Mouse (Mus musculus) embryonic facial prominence, embryonic 12.5 days (tissue): ENCODE measurements around the gene Ccdc171. TPM values are rescaled to one million over a fixed set of nuclear protein-coding genes. Genes with fewer than 3 reads are reported as not detected.
A peak's percentile ranks its signal among the peaks of the same experiment; 100 is the strongest.

ENCODE experiments used
- ATAC-seq: fragments of 200-750 bp; cut with Nextera tagmentation; 2 replicates; pipeline ENCODE4 v1.8.0; 2017; ENCODE audit not compliant: insufficient number of reproducible peaks, insufficient read depth, low FRiP score, low TSS enrichment
- H3K27ac ChIP-seq: fragments of 300-500 bp; sonication (generic); 2 replicates; pipeline ENCODE4 v1.5.1; 2016; ENCODE audit warnings: mild to moderate bottlenecking
- H3K27me3 ChIP-seq: fragments of 300-500 bp; sonication (generic); 2 replicates; pipeline ENCODE4 v1.6.1; 2016; ENCODE audit warnings: mild to moderate bottlenecking, moderate library complexity
- H3K36me3 ChIP-seq: fragments of 300-500 bp; sonication (generic); 2 replicates; pipeline ENCODE4 v1.6.1; 2016; ENCODE audit warnings: mild to moderate bottlenecking
- H3K4me1 ChIP-seq: fragments of 300-500 bp; sonication (generic); 2 replicates; pipeline ENCODE4 v1.6.1; 2016
- H3K4me2 ChIP-seq: fragments of 300-500 bp; sonication (generic); replicated peaks from 2 replicates; pipeline ENCODE4 v1.6.1; 2016; ENCODE audit warnings: mild to moderate bottlenecking, moderate library complexity
- H3K4me3 ChIP-seq: fragments of 300-500 bp; sonication (generic); 2 replicates; pipeline ENCODE4 v1.5.1; 2016; ENCODE audit warnings: mild to moderate bottlenecking
- H3K9ac ChIP-seq: fragments of 300-500 bp; sonication (generic); 2 replicates; pipeline ENCODE4 v1.6.1; 2016; ENCODE audit warnings: mild to moderate bottlenecking, moderate library complexity
- H3K9me3 ChIP-seq: fragments of 300-500 bp; sonication (generic); 2 replicates; pipeline ENCODE4 v1.6.1; 2016; ENCODE audit warnings: mild to moderate bottlenecking, moderate library complexity
- WGBS: fragments of 180-500 bp; shearing (Covaris S2); methylation state at CpG from one replicate; pipeline ENCODE4 v1.1.7; 2016; 5-methylcytosine and 5-hydroxymethylcytosine counted together
- polyA plus RNA-seq: library from polyadenylated mRNA; unstranded; fragments of >200 nt; fragmentation: Nextera tagmentation; extraction: Ambion mirVana; gene quantifications from 2 replicates; pipeline ENCODE4 v1.2.1, GENCODE M21; 2016

Ccdc171 gene
- polyA plus RNA-seq, 1 experiment from 2014 or later = 8.1 TPM

DNA sequence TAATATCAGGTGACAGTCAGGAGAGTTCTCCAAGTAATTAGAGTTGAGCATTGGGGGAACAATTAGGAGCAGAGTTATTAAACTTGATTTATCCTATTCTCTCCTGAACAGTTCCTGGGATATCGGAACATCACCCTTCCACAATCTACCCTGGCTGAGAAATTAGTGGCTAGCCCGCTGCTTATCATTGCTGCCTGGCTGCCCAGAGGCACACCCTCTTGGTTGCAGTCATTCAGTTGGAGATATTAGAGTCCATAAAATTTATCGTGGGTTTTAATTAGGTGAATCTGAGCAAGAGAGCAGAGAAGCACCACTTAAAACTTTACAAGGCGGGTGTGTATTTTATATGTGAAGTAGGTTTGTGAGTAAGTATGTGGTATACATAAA, 214.5 kb downstream of the Ccdc171 start:
- Histone ChIP-seq H3K27ac (no peak overlapping the region), H3K9me3 (no peaks in the 10 kb centered on the region), H3K9ac (no peak overlapping the region), H3K4me2 (no peak overlapping the region), H3K4me3 (no peak overlapping the region), H3K36me3 (no peaks in the 10 kb centered on the region), H3K27me3 (no peaks in the 10 kb centered on the region), H3K4me1 (no peaks in the 10 kb centered on the region)
- WGBS = 75% methylated on average over 4 of the region's 4 CpGs
- no peak for ATAC-seq

DNA sequence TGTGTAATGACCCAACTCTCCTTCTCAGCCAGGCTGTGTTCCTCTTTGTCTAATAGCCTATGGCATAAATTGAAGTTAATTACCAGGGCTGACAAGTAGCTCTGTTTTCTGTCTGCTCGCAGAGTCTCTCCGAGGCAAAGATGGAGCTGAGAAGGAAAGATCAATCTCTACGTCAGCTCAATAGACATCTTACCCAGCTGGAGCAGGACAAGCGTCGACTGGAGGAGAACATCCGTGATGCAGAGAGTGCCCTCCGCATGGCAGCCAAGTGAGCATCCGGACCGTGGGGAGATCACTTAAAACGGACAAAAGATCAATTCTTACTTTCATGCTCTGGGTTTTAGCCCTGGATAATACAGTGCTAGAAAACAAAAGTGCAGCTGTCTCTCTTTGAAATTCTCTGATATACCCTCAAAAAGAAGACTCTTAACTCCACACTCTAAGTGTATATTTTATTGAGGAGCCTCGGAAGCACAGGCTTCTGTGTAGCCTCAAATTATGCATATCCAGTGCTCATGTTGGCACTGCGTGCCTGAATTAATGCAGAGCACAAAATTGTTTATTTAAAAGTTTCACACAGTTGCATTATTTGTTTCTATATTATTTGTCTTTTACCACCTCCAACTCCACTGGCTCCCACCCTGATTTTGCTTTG, 217.6 kb downstream of the Ccdc171 start:
- WGBS = 49% methylated on average over 12 of the region's 12 CpGs
- no peak overlapping the region for H3K9ac ChIP-seq

DNA sequence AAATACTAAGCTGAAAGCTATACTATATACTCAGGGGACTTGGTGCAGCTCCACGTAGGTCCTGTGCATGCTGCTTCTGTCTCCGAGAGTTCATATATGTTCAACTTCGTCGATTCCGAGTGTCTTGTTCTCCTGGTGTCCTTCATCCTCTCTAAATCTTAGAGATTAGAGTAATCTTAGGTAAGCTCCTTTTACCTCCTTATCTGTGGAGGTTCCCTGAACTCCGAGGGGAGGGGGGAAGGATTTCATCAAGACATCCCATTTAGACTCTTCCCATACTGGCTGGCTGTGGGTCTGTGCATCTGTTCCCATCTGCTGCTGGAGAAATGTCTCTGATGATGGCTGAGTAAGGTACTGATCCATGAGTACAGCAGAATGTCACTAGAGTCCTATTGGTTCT, 249.8 kb downstream of the Ccdc171 start:
- no peak overlapping the region for H3K27ac ChIP-seq
- ATAC-seq = no peak
- H3K27me3 ChIP-seq = no peaks in the 10 kb centered on the region
- WGBS = 91% methylated on average over 6 of the region's 6 CpGs
- no peak overlapping the region for H3K4me2 ChIP-seq
- no peaks in the 10 kb centered on the region for H3K4me1 ChIP-seq
- H3K9me3 ChIP-seq = no peaks in the 10 kb centered on the region
- no peak overlapping the region for H3K9ac ChIP-seq
- no peak overlapping the region for H3K4me3 ChIP-seq
- no peaks in the 10 kb centered on the region for H3K36me3 ChIP-seq

More for the DNA sequence above, 217.6 kb downstream of the Ccdc171 start:
- no peak overlapping the region for H3K4me3 ChIP-seq
- no peak overlapping the region for H3K27ac ChIP-seq
- 0 out of 2 replicates have a peak overlapping the region, but pooled peaks have one; percentile 24 for H3K4me2 ChIP-seq
- ATAC-seq = no peak
- no peaks in the 10 kb centered on the region for H3K4me1 ChIP-seq
- no peaks in the 10 kb centered on the region for H3K27me3 ChIP-seq
- no peaks in the 10 kb centered on the region for H3K9me3 ChIP-seq
- no peaks in the 10 kb centered on the region for H3K36me3 ChIP-seq

DNA sequence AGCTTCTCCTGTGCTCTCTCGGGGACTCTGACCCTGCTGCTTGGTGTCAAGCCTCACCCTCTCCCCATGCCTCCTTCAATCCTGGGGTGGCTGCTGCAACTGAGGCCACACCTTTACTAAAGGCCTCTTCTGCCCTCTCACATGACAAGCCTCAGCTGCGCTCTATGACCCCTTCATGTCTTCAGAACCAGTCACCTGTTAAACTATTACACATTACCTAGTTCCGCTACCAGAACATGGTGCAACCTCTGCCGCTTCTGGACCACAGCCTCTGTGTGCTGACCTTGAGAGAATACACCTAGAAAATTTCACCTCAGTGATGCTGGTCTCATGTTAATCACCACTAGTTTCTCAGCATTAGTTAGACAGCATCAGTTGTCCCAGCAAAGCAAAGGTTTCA, 254.7 kb downstream of the Ccdc171 start:
- 91% methylated on average over 4 of the region's 4 CpGs for WGBS
- no peak for ATAC-seq
- no peak overlapping the region for H3K9ac ChIP-seq

DNA sequence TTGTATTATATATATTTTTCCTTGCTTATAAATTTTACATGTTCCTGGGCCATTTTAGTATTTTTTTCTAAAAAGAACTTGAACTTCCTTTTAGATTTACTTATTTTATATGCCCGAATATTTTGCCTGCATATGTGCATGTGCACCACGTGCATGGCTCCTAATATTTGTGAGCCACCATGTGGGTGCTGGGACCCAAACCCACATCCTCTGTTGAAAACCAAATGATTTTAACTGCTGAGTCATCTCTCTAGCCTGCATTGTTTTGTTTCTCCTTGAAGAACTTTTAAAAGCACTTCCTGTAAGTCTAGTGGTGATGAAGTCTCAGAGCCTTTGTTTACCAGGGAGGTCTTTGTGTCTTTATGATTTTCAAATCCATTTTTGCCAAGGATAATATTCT, 259.8 kb downstream of the Ccdc171 start:
- no peak overlapping the region for H3K4me2 ChIP-seq
- no peak overlapping the region for H3K9ac ChIP-seq
- H3K27me3 ChIP-seq = no peaks in the 10 kb centered on the region
- no peak overlapping the region for H3K27ac ChIP-seq
- no peaks in the 10 kb centered on the region for H3K36me3 ChIP-seq
- H3K9me3 ChIP-seq = no peaks in the 10 kb centered on the region
- WGBS = 91% methylated on average over 2 of the region's 2 CpGs
- H3K4me1 ChIP-seq = no peaks in the 10 kb centered on the region
- no peak for ATAC-seq
- H3K4me3 ChIP-seq = no peak overlapping the region

More for the DNA sequence above, 254.7 kb downstream of the Ccdc171 start:
- H3K27ac ChIP-seq = no peak overlapping the region
- no peak overlapping the region for H3K4me2 ChIP-seq
- H3K4me1 ChIP-seq = no peaks in the 10 kb centered on the region
- no peaks in the 10 kb centered on the region for H3K9me3 ChIP-seq
- H3K36me3 ChIP-seq = no peaks in the 10 kb centered on the region
- no peak overlapping the region for H3K4me3 ChIP-seq
- no peaks in the 10 kb centered on the region for H3K27me3 ChIP-seq

DNA sequence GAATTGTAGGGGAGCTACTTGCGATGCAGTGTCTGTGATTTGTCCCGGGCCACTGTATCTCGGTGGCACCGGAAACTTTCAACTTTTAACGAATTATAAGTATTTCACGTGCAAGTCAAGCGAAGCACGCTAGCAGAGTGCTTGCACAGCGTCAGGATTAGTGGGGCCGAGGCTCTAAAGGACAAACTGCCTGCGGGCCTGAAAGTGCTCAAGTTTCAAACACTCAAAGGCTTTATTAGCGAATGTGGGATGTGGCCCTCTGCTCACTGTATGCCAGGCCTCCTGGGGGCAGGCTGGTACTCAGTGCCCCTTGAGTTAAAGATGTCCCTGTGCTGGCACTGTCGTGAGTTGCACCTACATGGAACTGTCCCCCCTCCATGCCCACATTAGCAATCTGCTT, 266.5 kb downstream of the Ccdc171 start:
- Histone ChIP-seq H3K4me1 (peaks cover 4% of the 10 kb centered on the region; the same call in 1 of the 2 replicates), H3K4me2 (no peak overlapping the region), H3K27me3 (no peaks in the 10 kb centered on the region), H3K27ac (no peak overlapping the region), H3K36me3 (no peaks in the 10 kb centered on the region), H3K9ac (no peak overlapping the region), H3K4me3 (no peak overlapping the region), H3K9me3 (no peaks in the 10 kb centered on the region)
- 11% methylated on average over 13 of the region's 13 CpGs for WGBS
- ATAC-seq = peak; percentile 35; the same call in 1 of the 2 replicates

DNA sequence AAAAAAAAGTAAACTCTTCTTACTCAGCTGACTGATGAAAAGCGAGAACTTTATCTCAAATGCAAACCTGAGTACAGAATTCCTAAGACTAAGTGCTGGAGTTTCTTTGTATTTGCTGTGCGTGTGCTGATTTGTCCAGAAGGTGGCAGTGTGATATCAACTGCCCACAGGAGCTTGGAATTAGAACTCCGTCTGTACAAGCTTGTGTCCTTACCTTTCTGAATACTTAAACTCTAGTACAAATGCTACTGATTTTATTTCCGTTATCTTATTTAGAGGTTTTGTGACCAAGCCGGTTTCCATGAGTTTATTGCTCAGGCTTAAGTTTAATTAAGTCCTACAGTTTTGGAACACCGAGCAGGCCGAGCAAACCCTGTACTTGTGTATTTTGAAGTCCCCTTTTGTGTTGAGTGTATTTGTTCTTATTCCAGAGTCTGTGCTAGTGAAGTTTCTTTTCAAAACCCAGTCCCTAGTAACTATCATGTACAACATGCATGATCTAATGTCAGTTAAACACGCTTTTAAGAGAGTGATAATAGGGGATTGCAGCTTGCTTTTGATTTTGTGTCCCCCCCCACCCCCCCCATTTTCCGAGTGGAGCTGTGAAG, 269.1 kb downstream of the Ccdc171 start:
- H3K4me2 ChIP-seq = peak overlapping the region; percentile 21
- no peaks in the 10 kb centered on the region for H3K9me3 ChIP-seq
- ATAC-seq = no peak
- H3K4me3 ChIP-seq = no peak overlapping the region
- 14% methylated on average over 9 of the region's 9 CpGs for WGBS
- H3K36me3 ChIP-seq = no peaks in the 10 kb centered on the region
- no peak overlapping the region for H3K27ac ChIP-seq
- peaks cover 4% of the 10 kb centered on the region; the same call in 1 of the 2 replicates for H3K4me1 ChIP-seq
- no peaks in the 10 kb centered on the region for H3K27me3 ChIP-seq
- H3K9ac ChIP-seq = no peak overlapping the region

DNA sequence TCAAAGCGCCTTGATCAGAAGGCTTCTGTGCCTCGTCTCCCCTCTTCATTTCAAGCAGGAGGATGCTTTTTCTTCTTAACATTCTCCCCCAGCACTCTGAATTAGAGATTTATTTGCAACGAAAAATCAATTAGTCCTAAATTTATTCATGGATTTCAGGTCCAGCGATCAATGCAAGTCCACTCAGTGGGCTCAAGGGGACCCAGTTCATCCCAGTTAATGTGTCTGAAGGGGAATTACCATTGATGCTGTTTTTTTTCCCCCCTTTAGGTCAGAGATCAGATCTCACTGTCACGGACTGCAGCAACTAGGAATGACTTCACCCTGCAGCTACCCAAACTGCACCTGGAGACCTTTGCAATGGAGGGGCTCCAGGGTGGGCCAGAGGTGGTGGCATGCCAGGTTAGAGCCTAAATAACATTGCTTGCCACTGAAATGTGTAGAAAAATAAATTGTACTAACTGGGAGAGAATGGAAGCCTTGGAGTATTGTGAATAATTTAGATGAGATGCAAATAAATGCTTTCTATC, 269.6 kb downstream of the Ccdc171 start:
- Histone ChIP-seq H3K27me3 (no peaks in the 10 kb centered on the region), H3K9ac (no peak overlapping the region), H3K4me3 (no peak overlapping the region), H3K9me3 (no peaks in the 10 kb centered on the region), H3K4me2 (no peak overlapping the region; the same call in 1 of the 2 replicates), H3K27ac (no peak overlapping the region), H3K4me1 (peaks cover 4% of the 10 kb centered on the region; the same call in 1 of the 2 replicates), H3K36me3 (no peaks in the 10 kb centered on the region)
- WGBS = 32% methylated on average over 5 of the region's 5 CpGs
- ATAC-seq = no peak

DNA sequence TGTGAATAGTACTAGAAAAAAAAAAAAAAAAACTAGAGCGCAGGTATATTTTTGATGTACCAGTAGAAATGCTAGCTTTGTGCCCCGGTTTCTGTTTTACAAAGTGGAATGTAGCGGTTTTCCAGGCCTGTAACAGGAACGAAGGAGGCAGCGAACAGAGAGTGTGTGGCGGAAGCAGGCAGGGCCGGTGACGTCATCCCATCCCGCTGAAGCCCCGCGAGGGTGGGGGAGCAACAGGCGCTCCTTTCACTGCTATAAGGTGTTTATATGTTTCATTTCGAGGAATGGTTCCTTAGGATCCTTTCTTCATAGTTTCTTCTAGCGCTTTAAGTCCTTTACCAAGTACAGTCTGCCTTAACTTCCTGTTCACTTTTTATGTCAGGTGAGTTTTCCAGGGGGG, 272.6 kb downstream of the Ccdc171 start:
- Histone ChIP-seq H3K4me1 (no peaks in the 10 kb centered on the region), H3K4me2 (no peak overlapping the region), H3K9ac (no peak overlapping the region), H3K9me3 (no peaks in the 10 kb centered on the region), H3K27me3 (no peaks in the 10 kb centered on the region), H3K36me3 (no peaks in the 10 kb centered on the region), H3K27ac (no peak overlapping the region), H3K4me3 (no peak overlapping the region)
- ATAC-seq = no peak
- 79% methylated on average over 14 of the region's 14 CpGs for WGBS

DNA sequence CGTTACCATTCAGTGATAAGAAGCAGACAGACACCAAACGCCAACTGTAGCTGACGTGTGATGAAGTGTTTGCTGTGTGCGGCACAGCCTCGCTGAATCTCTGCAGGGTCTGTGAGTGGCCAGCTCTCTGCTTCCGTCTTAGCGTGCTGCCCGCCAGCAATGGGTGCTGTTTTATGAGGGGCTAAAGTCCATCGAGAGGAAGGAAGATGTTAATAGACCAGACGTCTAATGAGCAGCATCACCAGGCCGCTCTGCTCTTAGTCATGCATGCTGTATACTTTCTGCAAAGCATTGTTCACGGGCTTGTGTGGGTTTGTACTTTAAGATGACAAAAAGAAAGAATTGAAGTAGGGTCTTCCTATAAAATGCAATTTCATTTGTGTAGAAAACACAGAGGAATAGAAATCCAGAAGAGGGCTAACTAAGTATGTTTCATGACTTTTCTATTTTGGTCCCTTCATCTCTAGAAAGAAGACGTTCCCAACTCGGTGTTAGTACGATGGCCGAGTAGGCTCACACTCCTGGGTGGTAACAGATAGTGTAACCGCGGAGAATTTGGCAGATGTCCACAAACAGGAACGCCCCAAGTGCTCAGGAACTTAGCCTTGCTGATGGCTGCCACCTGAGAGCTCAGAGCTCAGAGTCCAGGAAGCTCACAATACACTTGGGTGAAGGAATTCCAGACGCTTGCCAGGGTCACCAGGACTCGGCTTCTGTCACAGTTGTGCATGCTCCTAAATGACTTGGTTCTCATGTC, 273.5 kb downstream of the Ccdc171 start:
- no peak overlapping the region for H3K4me3 ChIP-seq
- H3K9me3 ChIP-seq = no peaks in the 10 kb centered on the region
- no peak overlapping the region for H3K9ac ChIP-seq
- H3K27ac ChIP-seq = no peak overlapping the region
- H3K36me3 ChIP-seq = no peaks in the 10 kb centered on the region
- no peaks in the 10 kb centered on the region for H3K27me3 ChIP-seq
- WGBS = 79% methylated on average over 21 of the region's 21 CpGs
- ATAC-seq = no peak
- no peaks in the 10 kb centered on the region for H3K4me1 ChIP-seq
- no peak overlapping the region for H3K4me2 ChIP-seq

DNA sequence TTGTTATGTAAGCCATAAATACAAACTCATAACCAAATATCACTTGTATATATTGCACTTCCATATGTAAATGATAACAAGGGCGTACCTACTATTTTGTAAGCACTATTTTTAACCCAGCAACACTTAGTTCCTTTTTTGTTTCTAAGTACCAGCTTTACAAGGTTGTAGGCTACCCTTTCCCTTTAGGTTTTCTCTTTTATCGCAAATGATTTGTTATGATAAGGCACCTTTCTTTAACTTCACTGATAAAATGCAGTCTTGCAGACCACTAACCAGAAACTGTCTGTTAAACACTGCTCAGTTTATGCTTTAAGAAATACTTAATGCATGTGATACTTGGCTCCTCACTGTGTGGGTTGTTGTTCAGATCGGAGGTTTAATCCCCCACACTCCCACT, 275.1 kb downstream of the Ccdc171 start:
- no peak overlapping the region for H3K27ac ChIP-seq
- H3K4me3 ChIP-seq = no peak overlapping the region
- H3K4me2 ChIP-seq = no peak overlapping the region
- ATAC-seq = no peak
- no peak overlapping the region for H3K9ac ChIP-seq
- H3K36me3 ChIP-seq = no peaks in the 10 kb centered on the region
- no peaks in the 10 kb centered on the region for H3K27me3 ChIP-seq
- H3K4me1 ChIP-seq = no peaks in the 10 kb centered on the region
- WGBS = 69% methylated on average over 3 of the region's 3 CpGs
- H3K9me3 ChIP-seq = no peaks in the 10 kb centered on the region

DNA sequence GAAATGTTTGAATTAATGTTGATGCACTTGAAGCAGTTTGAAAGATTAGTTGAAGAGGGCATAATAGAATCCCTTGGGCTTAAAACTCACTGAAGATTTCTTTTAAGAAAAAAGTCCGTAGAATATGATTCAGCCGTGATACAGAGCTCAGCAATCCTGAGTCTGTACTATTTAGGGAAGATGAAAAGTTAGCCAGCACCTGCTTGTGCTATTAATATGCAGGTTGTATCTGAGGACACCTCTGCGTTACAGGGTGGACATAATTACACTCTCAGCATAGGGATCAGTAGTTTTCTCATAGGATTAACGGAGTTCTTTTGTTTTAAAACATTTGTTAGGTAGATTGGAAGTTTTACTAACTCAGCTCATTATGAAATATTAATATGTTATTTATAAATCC, 291.6 kb downstream of the Ccdc171 start:
- no peak overlapping the region for H3K9ac ChIP-seq
- H3K4me3 ChIP-seq = no peak overlapping the region
- H3K9me3 ChIP-seq = no peaks in the 10 kb centered on the region
- H3K27ac ChIP-seq = no peak overlapping the region
- no peaks in the 10 kb centered on the region for H3K4me1 ChIP-seq
- no peak overlapping the region for H3K4me2 ChIP-seq
- no peaks in the 10 kb centered on the region for H3K27me3 ChIP-seq
- no peak for ATAC-seq
- no peaks in the 10 kb centered on the region for H3K36me3 ChIP-seq
- WGBS = 83% methylated on average over 4 of the region's 4 CpGs
